Mouse (Mus musculus) testis, adult 2 months (tissue): ENCODE results near the gene Optc.

Source experiments
- CTCF ChIP-seq: fragments of 200-500 bp; IDR thresholded peaks from 2 replicates; pipeline ENCODE4 v1.5.1; 2012; ENCODE audit warnings: low read depth, mild to moderate bottlenecking, inconsistent platforms, low read length, moderate library complexity; ENCODE audit not compliant: control insufficient read depth, insufficient read depth, insufficient replicate concordance
- POLR2A ChIP-seq: fragments of 200-500 bp; IDR thresholded peaks from 2 replicates; pipeline ENCODE4 v1.6.1; 2012; ENCODE audit warnings: low read depth, mild to moderate bottlenecking, inconsistent platforms, low read length, moderate library complexity; ENCODE audit not compliant: control insufficient read depth

- TF ChIP-seq CTCF (no peak), POLR2A (no peak)
These were observed 13.1 kb upstream of the Optc start for GRCm38 (mm10) chr1:133920876-133921275.
